Mouse (Mus musculus) heart, postnatal 0 days (tissue): ENCODE data around the gene Iqcf1.

Experiments
- CTCF ChIP-seq: IDR thresholded peaks from 2 replicates; pipeline ENCODE4 v1.5.1; 2016; ENCODE audit warnings: antibody characterized with exemption, control low read depth, low read depth
- EP300 ChIP-seq: IDR thresholded peaks from 2 replicates; pipeline ENCODE4 v1.6.1; 2016; ENCODE audit warnings: antibody characterized with exemption, low read depth

GRCm38 (mm10) chr9:106475663-106476001, 24.1 kb upstream of the Iqcf1 start, which contains the start of gene Rrp9:
- TF ChIP-seq CTCF (no peak), EP300 (no peak)
